Mouse (Mus musculus) lung, adult 2 months (tissue): ENCODE measurements at regions not wholly inside any gene's neighbourhood (a gene's known extent, or its start where the extent isn't known, plus 50 kb on each side); places are given as distances from the start of the nearest gene placed in this dataset.

Experiments
- CTCF ChIP-seq: fragments of 200-500 bp; IDR thresholded peaks from 2 replicates; pipeline ENCODE4 v1.5.1; 2011; ENCODE audit warnings: mild to moderate bottlenecking, low read length, control low read depth; ENCODE audit not compliant: insufficient read depth
- POLR2A ChIP-seq: fragments of 200-500 bp; IDR thresholded peaks from 2 replicates; pipeline ENCODE4 v1.6.1; 2011; ENCODE audit warnings: low read depth, mild to moderate bottlenecking, control low read depth, low read length, borderline replicate concordance; ENCODE audit errors: extremely low read depth

DNA sequence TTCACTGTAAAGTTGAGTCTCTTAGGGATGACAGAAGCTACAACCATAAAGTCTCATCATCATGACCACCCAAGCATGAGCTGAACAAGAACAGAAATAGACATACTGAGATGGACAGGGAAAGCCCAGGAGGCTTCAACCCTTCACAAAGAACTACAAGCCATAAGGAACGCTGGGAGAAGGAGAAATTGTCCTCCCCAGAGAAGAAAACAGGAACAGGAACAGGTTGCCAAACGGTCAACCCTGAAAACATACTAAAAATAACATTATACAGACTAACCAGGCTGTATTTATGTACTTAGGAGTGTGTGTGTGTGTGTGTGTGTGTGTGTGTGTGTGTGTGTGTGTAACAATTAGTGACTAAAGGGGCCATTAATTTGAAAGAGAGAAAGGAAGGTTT is 178.6 kb downstream of the Calcrl start:
- no peak for TF ChIP-seq CTCF
- no peak for TF ChIP-seq POLR2A
